Comparison of ENCODE assay signal across 21 mouse cellular contexts in genomic region chr14:18500249-18500832, GRCm38 (mm10).
DNase-seq lines count a peak whose midpoint lies in the region; ATAC-seq and TF ChIP-seq lines count a peak whose summit lies in the region.
"Had no signal": no experiment of that assay in that cellular context is flagged by ENCODE, and none has a peak within 500 bp of the region (broad histone marks: within the 10 kb centered on the region; RNA-seq: fewer than 3 reads in every experiment).

No protein-coding gene starts in this region.

- no peak overlapping the region for H3K27ac ChIP-seq in hindbrain, embryonic 16.5 days (ENCODE audit: low read depth, low read length)
- H3K27ac ChIP-seq in hindbrain, embryonic 11.5 days (ENCODE audit: low read depth, low read length): no peak overlapping the region
- no peak overlapping the region for H3K27ac ChIP-seq in heart, adult 2 months
- H3K27ac ChIP-seq: layer of hippocampus, adult 2 months; midbrain, embryonic 15.5 days; neural tube, embryonic 12.5 days; stomach, postnatal 0 days had no signal

- H3K36me3 ChIP-seq in hindbrain, embryonic 16.5 days (ENCODE audit: control insufficient read depth, insufficient read depth, low read length): no peaks in the 10 kb centered on the region
- H3K36me3 ChIP-seq in hindbrain, embryonic 11.5 days (ENCODE audit: control insufficient read depth, insufficient read depth, low read length): no peaks in the 10 kb centered on the region
- no peaks in the 10 kb centered on the region for H3K36me3 ChIP-seq in heart, adult 2 months (ENCODE audit: control insufficient read depth, insufficient read depth, low read length)
- H3K36me3 ChIP-seq: heart, embryonic 12.5 days; midbrain, embryonic 15.5 days; neural tube, embryonic 12.5 days had no signal

- no peaks in the 10 kb centered on the region for H3K79me2 ChIP-seq in heart, adult 2 months (replicated peaks; ENCODE audit: control insufficient read depth, insufficient read depth, low read length)

- no peaks in the 10 kb centered on the region for H3K4me1 ChIP-seq in hindbrain, embryonic 16.5 days (ENCODE audit: control insufficient read depth, insufficient read depth, low read depth, low read length)
- no peaks in the 10 kb centered on the region for H3K4me1 ChIP-seq in hindbrain, embryonic 11.5 days (replicated peaks; ENCODE audit: control insufficient read depth, insufficient read depth, low read length)
- no peaks in the 10 kb centered on the region for H3K4me1 ChIP-seq in heart, adult 2 months (ENCODE audit: control insufficient read depth, insufficient read depth, low read length)
- H3K4me1 ChIP-seq: midbrain, embryonic 15.5 days; neural tube, embryonic 12.5 days had no signal

- no peak for TF ChIP-seq EP300 in heart, adult 2 months (IDR thresholded peaks at IDR 0.05; ENCODE audit: insufficient read depth, low read depth, low read length)

- H3K9ac ChIP-seq in hindbrain, embryonic 16.5 days (ENCODE audit: low read depth, low read length): no peak overlapping the region
- no peak overlapping the region for H3K9ac ChIP-seq in hindbrain, embryonic 11.5 days (ENCODE audit: low read depth, low read length)
- no peak overlapping the region for H3K9ac ChIP-seq in heart, adult 2 months (ENCODE audit: low read depth, low read length)
- H3K9ac ChIP-seq: heart, embryonic 12.5 days; liver, postnatal 0 days; midbrain, embryonic 15.5 days; neural tube, embryonic 12.5 days had no signal

- no peaks in the 10 kb centered on the region for H3K9me3 ChIP-seq in hindbrain, embryonic 16.5 days (ENCODE audit: control insufficient read depth, low read length)
- H3K9me3 ChIP-seq in hindbrain, embryonic 11.5 days (ENCODE audit: control insufficient read depth, low read length): no peaks in the 10 kb centered on the region
- H3K9me3 ChIP-seq: heart, embryonic 12.5 days; midbrain, embryonic 15.5 days; neural tube, embryonic 12.5 days had no signal

- no peak overlapping the region for H3K4me3 ChIP-seq in hindbrain, embryonic 16.5 days (ENCODE audit: low read length)
- no peak overlapping the region for H3K4me3 ChIP-seq in hindbrain, embryonic 11.5 days (ENCODE audit: low read depth, low read length)
- H3K4me3 ChIP-seq in heart, adult 2 months: no peak overlapping the region
- H3K4me3 ChIP-seq: erythroblast, embryonic 14.5 days; heart, embryonic 12.5 days; layer of hippocampus, adult 2 months; midbrain, embryonic 15.5 days; neural tube, embryonic 12.5 days had no signal

- no peak for TF ChIP-seq CTCF in heart, adult 2 months (IDR thresholded peaks at IDR 0.05)

- ATAC-seq in hindbrain, embryonic 16.5 days: peak; percentile 76
- no peak for ATAC-seq in hindbrain, embryonic 11.5 days (ENCODE audit: low FRiP score)
- ATAC-seq: liver, postnatal 0 days; midbrain, embryonic 15.5 days had no signal

- TF ChIP-seq POLR2A in heart, adult 2 months (IDR thresholded peaks at IDR 0.05; ENCODE audit: insufficient read depth, low read depth, low read length): no peak

- no peaks in the 10 kb centered on the region for H3K27me3 ChIP-seq in hindbrain, embryonic 16.5 days (replicated peaks; ENCODE audit: control insufficient read depth, insufficient read depth, low read length)
- no peaks in the 10 kb centered on the region for H3K27me3 ChIP-seq in hindbrain, embryonic 11.5 days (ENCODE audit: control insufficient read depth, insufficient read depth, low read length)
- no peaks in the 10 kb centered on the region for H3K27me3 ChIP-seq in heart, adult 2 months (ENCODE audit: control insufficient read depth, insufficient read depth, low read length)
- H3K27me3 ChIP-seq: heart, embryonic 12.5 days; midbrain, embryonic 15.5 days; neural tube, embryonic 12.5 days had no signal

- DNase-seq in hindbrain, embryonic 11.5 days (ENCODE audit: low spot score): no peak
- peak; percentile 32 for DNase-seq in right cerebral cortex, postnatal 25 days
- DNase-seq in right cerebral cortex, postnatal 4 days: no peak
- peak; percentile 27 to 44 for DNase-seq in layer of hippocampus, adult 18-20 months (ENCODE audit: low spot score in 2 of 2)
- DNase-seq in telencephalon, adult 2 months (ENCODE audit: low read depth, low spot score): peak; percentile 65
- no peak for DNase-seq in heart, adult 2 months
- DNase-seq in kidney, postnatal 14 days: no peak
- DNase-seq: cerebellum, adult 2 months; embryo, embryonic 11 days; gastrocnemius, postnatal 10 days; kidney, adult 8-10 months; liver, postnatal 0 days; lung, postnatal 36 days; thymus, postnatal 4 days had no signal

- H3K4me2 ChIP-seq in hindbrain, embryonic 16.5 days (ENCODE audit: low read length): no peak overlapping the region
- no peak overlapping the region for H3K4me2 ChIP-seq in hindbrain, embryonic 11.5 days (replicated peaks; ENCODE audit: low read depth, low read length)
- H3K4me2 ChIP-seq: heart, embryonic 12.5 days; midbrain, embryonic 15.5 days; neural tube, embryonic 12.5 days had no signal

- intact Hi-C loops in heart, adult 2 months (cut with DNase I): no loop called here

Comparison
In these comparisons a context has a peak if more than half of its experiments do, and no peak if none do; other contexts are left out.
1. DNase-seq: peak in right cerebral cortex, postnatal 25 days (single experiment), layer of hippocampus, adult 18-20 months (2 of 2) and telencephalon, adult 2 months (single experiment); none in hindbrain, embryonic 11.5 days (single experiment), right cerebral cortex, postnatal 4 days (single experiment), heart, adult 2 months (0 of 2) and kidney, postnatal 14 days (single experiment).